Mouse (Mus musculus) lung, embryonic 14.5 days (tissue): ENCODE results near the gene Hk1. TPM values are rescaled to one million over a fixed set of nuclear protein-coding genes. Genes with fewer than 3 reads are reported as not detected.

Source experiments
- ATAC-seq: fragments of 200-750 bp; cut with Nextera tagmentation; 2 replicates; pipeline ENCODE4 v1.8.0; 2017; ENCODE audit warnings: mild to moderate bottlenecking, moderate TSS enrichment, moderate library complexity; ENCODE audit not compliant: insufficient read depth
- DNase-seq: peaks from one replicate; pipeline ENCODE4 v3.0.0-alpha.2; 2015
- H3K27ac ChIP-seq: fragments of 300-500 bp; sonication (generic); 2 replicates; pipeline ENCODE4 v1.5.1; 2014; ENCODE audit warnings: low read depth, mild to moderate bottlenecking, moderate library complexity
- H3K27me3 ChIP-seq: fragments of 300-500 bp; sonication (generic); 2 replicates; pipeline ENCODE4 v1.6.1; 2014; ENCODE audit warnings: low read length, control low read depth; ENCODE audit not compliant: insufficient read depth
- H3K36me3 ChIP-seq: fragments of 300-500 bp; sonication (generic); 2 replicates; pipeline ENCODE4 v1.6.1; 2014; ENCODE audit warnings: control low read depth; ENCODE audit not compliant: insufficient read depth
- H3K4me1 ChIP-seq: fragments of 300-500 bp; sonication (generic); 2 replicates; pipeline ENCODE4 v1.6.1; 2014; ENCODE audit warnings: antibody characterized with exemption, control low read depth; ENCODE audit not compliant: insufficient read depth
- H3K4me2 ChIP-seq: fragments of 300-500 bp; sonication (generic); 2 replicates; pipeline ENCODE4 v1.6.1; 2014; ENCODE audit warnings: mild to moderate bottlenecking
- H3K4me3 ChIP-seq: fragments of 300-500 bp; sonication (generic); 2 replicates; pipeline ENCODE4 v1.5.1; 2014; ENCODE audit warnings: low read depth, low read length
- H3K9ac ChIP-seq: fragments of 300-500 bp; sonication (generic); 2 replicates; pipeline ENCODE4 v1.6.1; 2014
- H3K9me3 ChIP-seq: fragments of 300-500 bp; sonication (generic); 2 replicates; pipeline ENCODE4 v1.6.1; 2016; ENCODE audit warnings: low read depth, low read length, control low read depth
- CTCF ChIP-seq: IDR thresholded peaks from 2 replicates; pipeline ENCODE4 v1.5.1; 2016; ENCODE audit warnings: antibody characterized with exemption, low read depth
- WGBS: fragments of 180-500 bp; shearing (Covaris S2); extraction: QIAGEN DNeasy Blood & Tissue Kit; methylation state at CpG from one replicate; pipeline ENCODE4 v1.1.7; 2014; 5-methylcytosine and 5-hydroxymethylcytosine counted together
- polyA plus RNA-seq: library from polyadenylated mRNA; unstranded; fragments of >200 nt; fragmentation: Nextera tagmentation; extraction: Ambion mirVana; gene quantifications from 2 replicates; pipeline ENCODE4 v1.2.1, GENCODE M21; 2014

Hk1 gene
- polyA plus RNA-seq, result 20.9 and 22.4 TPM in 2 replicates

DNA sequence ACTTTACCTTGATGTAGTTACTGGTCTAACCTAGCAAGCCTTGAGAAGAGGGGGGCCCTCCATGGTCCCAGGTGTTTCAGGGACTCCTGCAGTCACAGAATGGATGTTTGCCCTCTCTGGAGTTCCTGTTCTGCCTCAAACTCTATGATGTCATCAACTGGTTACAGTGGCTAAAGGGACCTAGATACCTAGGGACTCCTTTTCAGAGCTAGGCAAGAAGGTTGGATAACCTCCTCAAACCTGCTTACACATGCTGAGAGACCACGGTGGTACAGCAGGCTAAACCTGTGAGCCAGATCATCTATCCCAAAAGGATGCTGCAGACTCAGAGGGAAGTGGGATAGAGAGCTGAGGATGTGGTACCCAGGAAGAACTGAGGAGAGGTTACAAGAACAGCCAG is at the start of gene Hk1:
Gene Hk1 (minus strand): TSS at position 101 of the 400 bp plus-strand sequence.
- no peak for TF ChIP-seq CTCF
- ATAC-seq (no peak), DNase-seq (no peak)
- Histone ChIP-seq H3K4me2 (no peak within 1 kb of the TSS), H3K4me3 (no peak within 1 kb of the TSS), H3K4me1 (no peaks in the 10 kb centered on the region), H3K9ac (no peak within 1 kb of the TSS), H3K27me3 (no peaks in the 10 kb centered on the region), H3K9me3 (no peaks in the 10 kb centered on the region), H3K27ac (no peak within 1 kb of the TSS), H3K36me3 (no peaks in the 10 kb centered on the region)
- WGBS, result 73% methylated on average over 1 of the region's 1 CpGs

DNA sequence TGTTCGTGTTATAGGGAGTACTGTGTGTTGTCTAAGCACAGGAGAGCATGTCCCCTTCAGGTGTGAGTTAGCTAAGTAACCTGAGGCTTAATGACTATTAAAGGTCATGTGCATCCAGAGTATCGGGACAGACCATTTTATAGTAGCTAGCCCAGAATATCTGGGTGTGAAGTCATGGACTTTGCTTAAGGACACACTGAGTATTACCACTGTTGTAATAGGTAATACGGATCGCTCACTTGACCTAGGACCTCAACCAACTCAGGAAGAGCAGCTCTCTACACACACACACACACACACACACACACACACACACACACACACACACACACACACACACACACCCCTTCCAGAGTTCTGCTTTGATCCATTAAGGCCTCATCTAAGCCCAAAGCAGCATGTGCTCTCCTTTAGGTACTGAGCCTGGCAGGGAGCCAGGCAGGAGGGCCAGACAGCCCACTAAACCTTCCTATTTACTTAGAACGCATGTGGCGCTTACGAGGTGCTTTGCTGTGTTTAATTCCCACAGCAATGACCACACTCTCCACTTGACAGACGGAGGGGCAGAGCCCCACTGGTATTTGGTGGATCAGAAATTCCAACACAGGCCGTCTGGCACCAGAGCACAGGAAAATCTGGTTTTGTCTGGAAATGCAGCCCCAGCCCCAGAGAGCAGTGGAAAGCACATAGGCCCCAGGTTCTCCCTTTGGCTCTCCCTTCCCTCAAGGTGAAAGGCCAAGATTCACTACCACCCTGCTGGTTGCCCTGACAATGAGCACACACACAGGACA is 45.6 kb upstream of the Hk1 start:
- DNase-seq (peak; percentile 67), ATAC-seq (peak; percentile 79)
- H3K9me3 ChIP-seq, result no peaks in the 10 kb centered on the region
- WGBS, result 40% methylated on average over 9 of the region's 9 CpGs
- peak overlapping the region; percentile 77 for H3K27ac ChIP-seq
- peaks cover 26% of the 10 kb centered on the region for H3K36me3 ChIP-seq
- H3K27me3 ChIP-seq, result no peaks in the 10 kb centered on the region
- H3K9ac ChIP-seq, result no peak overlapping the region
- no peak overlapping the region for H3K4me3 ChIP-seq
- no peak overlapping the region for H3K4me2 ChIP-seq
- 0 out of 2 replicates have a peak, but pooled peaks cover 2% of the 10 kb centered on the region for H3K4me1 ChIP-seq
- no peak for TF ChIP-seq CTCF

DNA sequence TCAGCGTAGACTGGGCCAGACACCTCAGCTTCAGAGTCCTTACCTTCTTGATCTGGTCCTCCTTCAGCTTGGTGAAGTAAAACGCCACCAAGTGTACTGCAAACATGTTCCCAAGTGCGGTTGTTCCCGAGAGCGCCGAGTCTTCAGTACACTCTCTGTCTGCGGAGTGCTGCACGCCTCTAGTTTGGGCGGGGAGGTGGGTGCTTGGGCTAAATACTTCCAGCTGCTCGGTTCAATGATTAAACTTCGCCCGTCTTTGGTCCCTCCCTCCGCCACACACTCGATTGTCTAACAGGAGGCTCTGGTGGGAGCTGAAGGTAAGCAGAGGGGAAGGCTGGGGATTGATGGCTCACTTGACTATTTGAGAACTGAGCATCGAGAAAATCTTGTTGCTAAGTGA is 42.5 kb upstream of the Hk1 start, which contains the start of gene Hkdc1:
Gene Hkdc1 (minus strand): TSS at position 237 of the 400 bp plus-strand sequence.
- H3K36me3 ChIP-seq, result no peaks in the 10 kb centered on the region
- H3K9ac ChIP-seq, result no peak within 1 kb of the TSS
- no peak within 1 kb of the TSS for H3K4me3 ChIP-seq
- ATAC-seq, result peak; percentile 35; the same call in 1 of the 2 replicates
- no peaks in the 10 kb centered on the region for H3K9me3 ChIP-seq
- peak within 1 kb of the TSS; percentile 21 for H3K27ac ChIP-seq
- DNase-seq, result peak; percentile 47
- 0 out of 2 replicates have a peak, but pooled peaks cover 4% of the 10 kb centered on the region for H3K4me1 ChIP-seq
- TF ChIP-seq CTCF, result no peak
- H3K27me3 ChIP-seq, result no peaks in the 10 kb centered on the region
- WGBS, result 38% methylated on average over 15 of the region's 15 CpGs
- no peak within 1 kb of the TSS for H3K4me2 ChIP-seq

DNA sequence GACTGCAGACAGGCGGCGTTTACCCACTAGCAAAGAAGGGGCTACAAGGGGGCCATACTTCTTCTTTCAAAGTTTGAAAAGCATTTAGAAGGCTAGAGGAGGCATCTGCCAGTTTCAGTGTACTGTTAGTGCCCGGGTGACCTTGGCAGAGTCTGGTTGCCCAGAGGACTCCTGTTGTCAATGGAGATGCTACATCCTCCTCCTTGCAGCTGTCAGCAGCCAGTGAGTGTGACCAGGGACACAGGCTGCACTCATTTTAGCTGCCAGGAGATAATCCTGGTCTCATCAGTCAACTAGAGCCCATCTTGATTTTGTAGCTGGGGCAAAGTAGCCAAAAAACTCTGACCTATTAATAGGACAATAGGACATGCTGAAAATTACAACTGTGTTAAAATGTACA is 41.4 kb upstream of the Hk1 start:
- no peak for DNase-seq
- no peak for ATAC-seq
- 67% methylated on average over 3 of the region's 3 CpGs for WGBS
- TF ChIP-seq CTCF, result no peak
- Histone ChIP-seq H3K9ac (no peak overlapping the region), H3K36me3 (no peaks in the 10 kb centered on the region), H3K27ac (peak overlapping the region; percentile 55), H3K4me3 (no peak overlapping the region), H3K27me3 (no peaks in the 10 kb centered on the region), H3K9me3 (no peaks in the 10 kb centered on the region), H3K4me1 (0 out of 2 replicates have a peak, but pooled peaks cover 4% of the 10 kb centered on the region), H3K4me2 (peak overlapping the region; percentile 13; the same call in 1 of the 2 replicates)

DNA sequence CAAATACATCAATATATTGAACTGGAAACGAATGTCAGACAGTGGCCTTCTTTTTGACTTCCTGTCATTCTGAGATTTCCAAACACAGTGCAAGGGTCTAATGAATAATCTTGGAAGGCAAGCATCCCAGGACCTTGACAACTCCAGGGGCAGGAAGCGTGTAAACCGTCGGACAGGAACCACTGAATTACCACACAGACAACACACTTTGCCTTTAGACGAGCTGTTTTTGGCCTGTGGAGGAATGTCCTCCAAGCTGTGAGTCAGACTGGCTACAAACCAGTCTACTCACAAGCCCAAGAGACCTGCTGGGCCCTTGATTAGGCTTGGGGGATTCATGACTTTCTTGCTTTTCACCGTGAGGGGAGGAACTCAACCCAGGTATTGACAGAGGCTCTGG is 40.7 kb upstream of the Hk1 start:
- WGBS, result 42% methylated on average over 6 of the region's 6 CpGs
- Histone ChIP-seq H3K4me1 (0 out of 2 replicates have a peak, but pooled peaks cover 4% of the 10 kb centered on the region), H3K9me3 (no peaks in the 10 kb centered on the region), H3K9ac (no peak overlapping the region), H3K4me2 (no peak overlapping the region), H3K36me3 (no peaks in the 10 kb centered on the region), H3K27me3 (no peaks in the 10 kb centered on the region), H3K4me3 (no peak overlapping the region), H3K27ac (no peak overlapping the region; the same call in 1 of the 2 replicates)
- DNase-seq, result peak; percentile 22
- ATAC-seq, result no peak
- no peak for TF ChIP-seq CTCF

DNA sequence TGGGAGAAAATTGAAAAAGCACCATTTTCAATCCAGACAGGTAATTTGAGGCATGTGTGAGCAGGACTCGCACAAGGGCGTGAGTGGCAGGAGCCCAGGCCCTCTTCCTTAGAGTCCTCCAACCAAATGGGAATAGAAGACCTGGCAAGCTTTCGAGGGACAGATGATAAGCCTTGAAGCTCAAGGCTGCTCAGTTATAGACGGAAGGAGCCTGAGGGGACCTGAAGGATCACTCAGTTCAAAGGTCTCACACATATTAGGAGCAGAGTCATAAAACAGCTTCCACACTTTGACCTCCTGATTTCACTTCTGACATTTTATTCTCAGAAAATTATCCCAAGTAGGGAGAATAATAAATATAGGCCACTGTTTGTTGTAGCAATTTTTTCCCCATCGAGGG is 39.7 kb upstream of the Hk1 start:
- DNase-seq, result no peak
- no peak overlapping the region for H3K9ac ChIP-seq
- TF ChIP-seq CTCF, result no peak
- H3K4me1 ChIP-seq, result 0 out of 2 replicates have a peak, but pooled peaks cover 4% of the 10 kb centered on the region
- no peaks in the 10 kb centered on the region for H3K36me3 ChIP-seq
- no peaks in the 10 kb centered on the region for H3K27me3 ChIP-seq
- no peak for ATAC-seq
- H3K9me3 ChIP-seq, result no peaks in the 10 kb centered on the region
- no peak overlapping the region for H3K4me3 ChIP-seq
- no peak overlapping the region for H3K4me2 ChIP-seq
- 69% methylated on average over 5 of the region's 5 CpGs for WGBS
- no peak overlapping the region for H3K27ac ChIP-seq

DNA sequence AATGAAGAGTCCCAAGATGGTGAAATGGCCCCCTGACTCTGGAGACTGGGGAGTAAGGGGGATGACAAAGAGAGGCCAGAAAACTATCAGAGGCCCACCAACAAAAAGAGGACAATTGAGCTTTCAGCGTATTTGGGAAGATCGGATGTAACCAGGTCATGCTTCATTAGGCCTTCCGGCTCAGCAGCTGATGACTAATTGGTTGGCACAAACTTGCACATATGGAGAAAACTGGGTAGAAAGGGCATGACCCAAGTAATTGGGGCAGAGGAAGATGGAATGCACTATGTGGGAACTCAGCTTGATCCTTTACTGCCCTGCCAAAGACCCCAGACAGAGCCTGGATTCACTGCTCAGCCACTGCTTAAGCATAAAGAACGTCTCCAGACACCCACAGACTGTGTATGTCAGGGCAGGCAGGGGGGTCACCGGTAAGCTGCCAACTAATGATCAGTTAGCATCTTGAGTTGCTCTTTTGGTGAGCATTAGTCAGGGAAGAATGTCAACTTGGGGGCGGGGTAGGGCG is 39.2 kb upstream of the Hk1 start:
- Histone ChIP-seq H3K27ac (no peak overlapping the region), H3K4me1 (0 out of 2 replicates have a peak, but pooled peaks cover 4% of the 10 kb centered on the region), H3K9me3 (no peaks in the 10 kb centered on the region), H3K9ac (no peak overlapping the region), H3K27me3 (no peaks in the 10 kb centered on the region), H3K4me2 (no peak overlapping the region), H3K4me3 (no peak overlapping the region), H3K36me3 (no peaks in the 10 kb centered on the region)
- no peak for TF ChIP-seq CTCF
- DNase-seq (no peak), ATAC-seq (no peak)
- 75% methylated on average over 7 of the region's 7 CpGs for WGBS
